Mouse (Mus musculus): ENCODE results near the gene Usp46.
"Not testable (repeated sequence)": the region's sequence is repeated elsewhere in the genome, so short reads cannot be mapped to it uniquely, and the experiment has no call there.

DNA sequence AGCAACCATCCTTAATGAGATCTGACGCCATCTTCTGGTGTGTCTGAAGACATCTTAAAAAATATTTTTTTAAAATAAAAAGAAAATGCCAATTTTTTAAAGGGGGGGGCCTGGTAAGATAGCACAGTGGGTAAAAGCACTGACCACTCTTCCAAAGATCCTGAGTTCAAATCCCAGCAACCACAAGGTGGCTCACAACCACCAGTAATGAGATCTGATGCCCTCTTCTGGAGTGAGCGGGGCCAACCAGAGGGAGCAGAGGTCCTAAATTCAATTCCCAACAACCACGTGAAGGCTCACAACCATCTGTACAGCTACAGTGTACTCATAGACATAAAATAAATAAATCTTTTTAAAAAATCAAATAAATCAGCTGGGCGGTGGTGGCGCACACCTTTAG, 2.3 kb upstream of the Usp46 start:
- not testable (repeated sequence) for TF ChIP-seq NELFE (IDR thresholded peaks at IDR 0.05; ENCODE audit: low read depth, low read length); ZC3H11A (IDR thresholded peaks at IDR 0.05; ENCODE audit: low read depth, low read length); CTCF (IDR thresholded peaks at IDR 0.05 in 2 of 3, conservative IDR thresholded peaks at IDR 0.05 in 1 of 3; ENCODE audit: control insufficient read depth in 1 of 3, insufficient read depth in 1 of 3, low read depth in 2 of 3, low read length in 3 of 3, poor library complexity in 1 of 3, severe bottlenecking in 1 of 3); EP300 (IDR thresholded peaks at IDR 0.05; ENCODE audit: low read depth in 1 of 2, low read length in 2 of 2); POLR2A (IDR thresholded peaks at IDR 0.05; ENCODE audit: control insufficient read depth in 1 of 2, insufficient read depth in 1 of 2, low read depth in 1 of 2, low read length in 2 of 2, poor library complexity in 1 of 2); TCF12 (IDR thresholded peaks at IDR 0.05; ENCODE audit: low read depth, low read length); MEF2A (IDR thresholded peaks at IDR 0.05; ENCODE audit: extremely low read depth, insufficient replicate concordance, low read depth, low read length, poor library complexity, severe bottlenecking); TBP (IDR thresholded peaks at IDR 0.05; ENCODE audit: low read depth, low read length); POLR2AphosphoS2 (IDR thresholded peaks at IDR 0.05; ENCODE audit: low read length)

All from MEL (cell line).